Mouse (Mus musculus): Measurements from ENCODE around the gene Pdk1. TPM values are rescaled to one million over a fixed set of nuclear protein-coding genes. Genes with fewer than 3 reads are reported as not detected.

Pdk1 gene
- polyA plus RNA-seq (2017; shearing (Covaris generic)), result 61.1 TPM

GRCm38 (mm10) chr2:71872801-71873443 lies at the start of gene Pdk1:
Pdk1 (plus strand) TSS chr2:71873224.

Other genes starting within 250 kb of the Pdk1 start
- gene Itga6, start 127.6 kb upstream of the Pdk1 start, polyA plus RNA-seq (2017; shearing (Covaris generic)), result 29.7 TPM
- gene Rapgef4, start 108.0 kb downstream of the Pdk1 start, polyA plus RNA-seq (2017; shearing (Covaris generic)), result 10.9 TPM